Mouse (Mus musculus): ENCODE measurements around the gene Vgll4. TPM values are rescaled to one million over a fixed set of nuclear protein-coding genes. Genes with fewer than 3 reads are reported as not detected.
A peak's percentile ranks its signal among the peaks of the same experiment; 100 is the strongest.

Vgll4 gene
- total and polyA plus RNA-seq, 3 experiments = 34.6 to 73.7 (median 37.3) TPM

GRCm38 (mm10) chr6:114936941-114937313 lies 32.9 kb downstream of the Vgll4 start:
- in situ Hi-C loops (cut with MboI; ENCODE audit: low pct_ligation_motif_present, low pct_unique_long_range_greater_than_20kb, low sequenced_read_pairs) = loop anchor here (25.0 kb wide), 1 partner anchor 325 kb away; the partner anchor contains the start of gene Timp4
- dilution Hi-C loops (cut with MboI; ENCODE audit: extremely low pct_ligation_motif_present, extremely low pct_unique_long_range_greater_than_20kb, low sequenced_read_pairs) = no loop called here
- H3K4me3 ChIP-seq (replicated peaks in 1 of 3; ENCODE audit: low read depth in 2 of 3, low read length in 2 of 3, poor library complexity in 1 of 3) = no peak overlapping the region
- H3K9me3 ChIP-seq (replicated peaks; ENCODE audit: low read length) = peaks cover 4% of the 10 kb centered on the region
- H3K36me3 ChIP-seq (replicated peaks in 1 of 2; ENCODE audit: control insufficient read depth in 1 of 2, insufficient read depth in 1 of 2, low read length in 1 of 2) = peaks cover 5 to 28% of the 10 kb centered on the region in 2 experiments
- no peak for TF ChIP-seq MXI1 (IDR thresholded peaks at IDR 0.05; ENCODE audit: low read depth, low read length)
- no peak for TF ChIP-seq CTCF (conservative IDR thresholded peaks at IDR 0.05 in 1 of 2, IDR thresholded peaks at IDR 0.05 in 1 of 2; ENCODE audit: low read depth in 2 of 2, low read length in 2 of 2)
- no peak for TF ChIP-seq GABPA (IDR thresholded peaks at IDR 0.05; ENCODE audit: insufficient replicate concordance, low read depth, low read length)
- no peak for TF ChIP-seq E2F4 (IDR thresholded peaks at IDR 0.05; ENCODE audit: insufficient replicate concordance, low read depth, low read length)
- no peak for TF ChIP-seq MAFK (IDR thresholded peaks at IDR 0.05; ENCODE audit: insufficient replicate concordance, low read length)
- TF ChIP-seq RAD21 (IDR thresholded peaks at IDR 0.05; ENCODE audit: low read depth, low read length) = no peak
- TF ChIP-seq PAX5 (IDR thresholded peaks at IDR 0.05; ENCODE audit: low read length) = no peak
- TF ChIP-seq NELFE (IDR thresholded peaks at IDR 0.05; ENCODE audit: low read depth, low read length) = no peak
- no peak for TF ChIP-seq ZNF384 (IDR thresholded peaks at IDR 0.05; ENCODE audit: low read depth, low read length)
- no peak for TF ChIP-seq ZKSCAN1 (IDR thresholded peaks at IDR 0.05; ENCODE audit: borderline replicate concordance, low read depth, low read length)
- no peak for TF ChIP-seq SIN3A (IDR thresholded peaks at IDR 0.05; ENCODE audit: low read length)
- TF ChIP-seq NRF1 (IDR thresholded peaks at IDR 0.05; ENCODE audit: low read depth, low read length) = no peak
- TF ChIP-seq MAZ (IDR thresholded peaks at IDR 0.05; ENCODE audit: low read depth, low read length) = no peak
- TF ChIP-seq POLR2AphosphoS2 (IDR thresholded peaks at IDR 0.05; ENCODE audit: low read depth, low read length) = no peak
- no peak for TF ChIP-seq HCFC1 (IDR thresholded peaks at IDR 0.05; ENCODE audit: low read depth, low read length)
- TF ChIP-seq ETS1 (conservative IDR thresholded peaks at IDR 0.05; ENCODE audit: low read depth, low read length) = no peak
- TF ChIP-seq CHD2 (IDR thresholded peaks at IDR 0.05; ENCODE audit: low read length) = no peak
- no peak overlapping the region for H3K9ac ChIP-seq (ENCODE audit: insufficient read depth, low read depth)
- no peak for DNase-seq (ENCODE audit: extremely low read depth)
- H3K27me3 ChIP-seq (replicated peaks) = no peaks in the 10 kb centered on the region
- H3K27ac ChIP-seq (ENCODE audit: insufficient read depth, low read depth) = 0 out of 2 replicates have a peak overlapping the region, but pooled peaks have one; percentile 29
- H3K4me2 ChIP-seq (ENCODE audit: insufficient read depth, low read depth, poor library complexity, severe bottlenecking) = no peak overlapping the region
- H3K79me2 ChIP-seq (replicated peaks; ENCODE audit: control insufficient read depth, extremely low read depth, insufficient read depth, poor library complexity, severe bottlenecking) = peaks cover 51% of the 10 kb centered on the region
- H3K4me1 ChIP-seq (ENCODE audit: control insufficient read depth in 1 of 2, insufficient read depth in 2 of 2) = peaks cover 28 to 44% of the 10 kb centered on the region in 2 experiments

- H3K36me3 ChIP-seq (replicated peaks in 1 of 2; ENCODE audit: control insufficient read depth in 1 of 2, insufficient read depth in 1 of 2, low read length in 1 of 2) = peaks cover 5 to 25% of the 10 kb centered on the region in 2 experiments
- H3K4me2 ChIP-seq (ENCODE audit: insufficient read depth, low read depth, poor library complexity, severe bottlenecking) = no peak overlapping the region
- H3K9me3 ChIP-seq (replicated peaks; ENCODE audit: low read length) = peaks cover 4% of the 10 kb centered on the region
- H3K79me2 ChIP-seq (replicated peaks; ENCODE audit: control insufficient read depth, extremely low read depth, insufficient read depth, poor library complexity, severe bottlenecking) = peaks cover 51% of the 10 kb centered on the region
- H3K4me3 ChIP-seq (replicated peaks in 1 of 3; ENCODE audit: low read depth in 2 of 3, low read length in 2 of 3, poor library complexity in 1 of 3) = no peak overlapping the region
- peak overlapping the region; percentile 29; the same call in 1 of the 2 replicates for H3K27ac ChIP-seq (ENCODE audit: insufficient read depth, low read depth)
- no peak for DNase-seq (ENCODE audit: extremely low read depth)
- in situ Hi-C loops (cut with MboI; ENCODE audit: low pct_ligation_motif_present, low pct_unique_long_range_greater_than_20kb, low sequenced_read_pairs) = loop anchor here (25.0 kb wide), 1 partner anchor 326 kb away; the partner anchor contains the start of gene Timp4
- dilution Hi-C loops (cut with MboI; ENCODE audit: extremely low pct_ligation_motif_present, extremely low pct_unique_long_range_greater_than_20kb, low sequenced_read_pairs) = no loop called here
- no peaks in the 10 kb centered on the region for H3K27me3 ChIP-seq (replicated peaks)
- no peak overlapping the region for H3K9ac ChIP-seq (ENCODE audit: insufficient read depth, low read depth)
- TF ChIP-seq HCFC1 (IDR thresholded peaks at IDR 0.05; ENCODE audit: low read depth, low read length) (no peak), TBP (conservative IDR thresholded peaks at IDR 0.05; ENCODE audit: low read depth, low read length) (no peak), IRF4 (IDR thresholded peaks at IDR 0.05; ENCODE audit: low read depth, low read length) (no peak), NRF1 (IDR thresholded peaks at IDR 0.05; ENCODE audit: low read depth, low read length) (no peak), UBTF (IDR thresholded peaks at IDR 0.05; ENCODE audit: low read depth, low read length) (no peak), PAX5 (IDR thresholded peaks at IDR 0.05; ENCODE audit: low read length) (no peak), ZMIZ1 (IDR thresholded peaks at IDR 0.05; ENCODE audit: low read depth, low read length) (no peak)
- H3K4me1 ChIP-seq (ENCODE audit: control insufficient read depth in 1 of 2, insufficient read depth in 2 of 2) = peaks cover 32 to 49% of the 10 kb centered on the region in 2 experiments
Measured at GRCm38 (mm10) chr6:114936297-114936940, 33.4 kb downstream of the Vgll4 start.

Data from CH12.LX (cell line).